Mouse (Mus musculus) lung, adult 2 months (tissue): ENCODE measurements around the gene Rgs3.

Source experiments
- CTCF ChIP-seq: fragments of 200-500 bp; IDR thresholded peaks from 2 replicates; pipeline ENCODE4 v1.5.1; 2011; ENCODE audit warnings: mild to moderate bottlenecking, low read length, control low read depth; ENCODE audit not compliant: insufficient read depth
- POLR2A ChIP-seq: fragments of 200-500 bp; IDR thresholded peaks from 2 replicates; pipeline ENCODE4 v1.6.1; 2011; ENCODE audit warnings: low read depth, mild to moderate bottlenecking, control low read depth, low read length, borderline replicate concordance; ENCODE audit errors: extremely low read depth

- TF ChIP-seq CTCF (no peak), POLR2A (no peak)
Observed at GRCm38 (mm10) chr4:62736421-62736820, 176.8 kb downstream of the Rgs3 start.
